Mouse (Mus musculus) heart, embryonic 11.5 days (tissue): ENCODE measurements at regions not wholly inside any gene's neighbourhood (a gene's known extent, or its start where the extent isn't known, plus 50 kb on each side); places are given as distances from the start of the nearest gene placed in this dataset.
"Not testable (repeated sequence)": the region's sequence is repeated elsewhere in the genome, so short reads cannot be mapped to it uniquely, and the experiment has no call there.

Experiments used
- ATAC-seq: fragments of 200-750 bp; cut with Nextera tagmentation; replicated peaks from 2 replicates; pipeline ENCODE4 v1.8.0; 2017; ENCODE audit warnings: moderate library complexity; ENCODE audit not compliant: insufficient number of reproducible peaks, low FRiP score, low TSS enrichment
- H3K27ac ChIP-seq: fragments of 300-500 bp; sonication (generic); 2 replicates; pipeline ENCODE4 v1.5.1; 2014; ENCODE audit warnings: mild to moderate bottlenecking, low read depth, low read length
- H3K27me3 ChIP-seq: fragments of 300-500 bp; sonication (generic); 2 replicates; pipeline ENCODE4 v1.6.1; 2014; ENCODE audit warnings: mild to moderate bottlenecking, low read length, mixed read lengths; ENCODE audit not compliant: control insufficient read depth, insufficient read depth
- H3K36me3 ChIP-seq: fragments of 300-500 bp; sonication (generic); 2 replicates; pipeline ENCODE4 v1.6.1; 2014; ENCODE audit warnings: mild to moderate bottlenecking, low read length, moderate library complexity, mixed read lengths; ENCODE audit not compliant: control insufficient read depth, insufficient read depth
- H3K4me1 ChIP-seq: fragments of 300-500 bp; sonication (generic); 2 replicates; pipeline ENCODE4 v1.6.1; 2014; ENCODE audit warnings: low read length; ENCODE audit not compliant: control insufficient read depth, insufficient read depth
- H3K4me2 ChIP-seq: fragments of 300-500 bp; sonication (generic); 2 replicates; pipeline ENCODE4 v1.6.1; 2014; ENCODE audit warnings: mild to moderate bottlenecking, moderate library complexity
- H3K4me3 ChIP-seq: fragments of 300-500 bp; sonication (generic); 2 replicates; pipeline ENCODE4 v1.5.1; 2014; ENCODE audit warnings: low read depth, low read length
- H3K9ac ChIP-seq: fragments of 300-500 bp; sonication (generic); 2 replicates; pipeline ENCODE4 v1.6.1; 2014; ENCODE audit warnings: mild to moderate bottlenecking, low read depth, low read length, moderate library complexity
- H3K9me3 ChIP-seq: fragments of 300-500 bp; sonication (generic); replicated peaks from 2 replicates; pipeline ENCODE4 v1.6.1; 2016; ENCODE audit warnings: low read length; ENCODE audit not compliant: control insufficient read depth
- WGBS: fragments of 180-500 bp; shearing (Covaris S2); extraction: QIAGEN DNeasy Blood & Tissue Kit; methylation state at CpG from one replicate; pipeline ENCODE4 v1.1.7; 2014; ENCODE audit not compliant: insufficient replicate concordance; 5-methylcytosine and 5-hydroxymethylcytosine counted together

DNA sequence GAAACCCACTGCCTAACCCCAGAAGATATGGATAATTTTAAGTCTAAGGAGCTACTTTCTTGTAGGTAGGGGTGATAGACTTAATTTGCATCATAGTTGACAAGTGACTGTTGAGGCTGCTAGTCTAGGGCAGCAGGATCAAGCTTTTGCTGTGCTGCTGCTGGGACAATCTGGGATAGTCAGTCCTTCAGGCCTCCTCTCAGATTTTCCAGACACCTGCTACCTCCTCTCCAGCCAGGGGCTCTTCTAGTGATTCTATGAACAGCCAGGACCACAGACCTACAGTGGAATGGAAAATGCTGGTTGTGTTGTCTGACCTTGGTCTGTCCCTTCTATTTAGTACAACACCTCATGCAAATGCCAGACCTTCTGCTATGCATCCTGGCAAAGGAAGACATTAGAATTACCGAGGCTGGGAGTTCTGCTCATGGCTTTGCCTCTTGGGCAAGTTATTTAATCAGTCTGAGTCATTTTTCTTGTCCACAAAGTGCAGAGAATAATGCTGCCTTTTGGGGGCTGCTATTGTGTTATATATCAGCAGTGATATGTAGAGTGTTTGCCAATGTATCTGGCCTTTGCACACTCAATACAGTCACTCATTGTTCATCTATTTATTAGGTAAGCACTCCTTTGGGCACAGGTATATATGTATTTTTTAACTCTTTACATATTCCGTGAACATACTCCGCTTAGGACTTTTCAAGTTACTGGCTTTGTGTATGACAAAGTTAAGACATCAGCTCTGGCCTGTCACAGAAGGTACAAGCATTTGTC is 64.4 kb upstream of the Atp1b1 start:
- no peaks in the 10 kb centered on the region for H3K4me1 ChIP-seq
- H3K4me2 ChIP-seq = no peak overlapping the region
- H3K27ac ChIP-seq = no peak overlapping the region
- H3K27me3 ChIP-seq = no peaks in the 10 kb centered on the region
- H3K9ac ChIP-seq = no peak overlapping the region
- H3K4me3 ChIP-seq = no peak overlapping the region
- WGBS = 75% methylated on average over 3 of the region's 3 CpGs
- H3K36me3 ChIP-seq = no peaks in the 10 kb centered on the region
- ATAC-seq = no peak
- H3K9me3 ChIP-seq = no peaks in the 10 kb centered on the region

DNA sequence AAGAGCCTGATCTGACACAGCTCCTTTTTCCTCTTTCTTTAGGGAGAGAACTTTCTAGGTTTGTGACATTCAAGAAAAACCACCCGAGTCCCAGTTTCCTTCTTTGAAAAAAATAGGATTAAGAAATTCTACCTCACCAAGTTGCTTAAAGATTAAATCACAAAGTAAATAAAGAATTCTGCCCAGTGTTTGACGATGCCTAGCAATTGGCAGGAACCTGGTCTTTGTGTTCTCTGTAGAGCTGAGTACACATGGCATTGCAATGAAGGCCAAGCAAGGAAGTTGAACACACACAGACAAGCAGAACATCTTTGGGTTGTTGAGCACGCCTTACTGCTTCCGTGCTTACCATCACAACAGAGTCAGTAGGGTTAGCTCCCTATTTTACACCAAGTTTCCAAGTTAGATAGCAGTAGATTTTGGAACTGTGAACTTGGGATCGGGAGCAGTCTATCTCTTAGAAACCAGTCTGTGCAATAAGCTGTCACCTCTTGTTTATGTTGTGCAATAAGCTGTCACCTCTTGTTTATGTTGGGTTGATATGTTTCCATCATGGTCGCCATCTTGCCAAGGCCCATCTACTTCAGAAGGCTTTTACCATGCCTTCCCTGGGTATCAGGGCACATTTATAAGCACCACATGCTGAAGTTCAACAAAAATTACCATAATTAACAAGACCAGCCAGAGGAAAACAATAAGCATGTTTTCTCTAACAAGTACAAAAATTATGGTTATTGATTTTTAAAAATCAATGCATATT is 63.4 kb upstream of the Atp1b1 start:
- WGBS = 85% methylated on average over 6 of the region's 6 CpGs
- no peak for ATAC-seq

DNA sequence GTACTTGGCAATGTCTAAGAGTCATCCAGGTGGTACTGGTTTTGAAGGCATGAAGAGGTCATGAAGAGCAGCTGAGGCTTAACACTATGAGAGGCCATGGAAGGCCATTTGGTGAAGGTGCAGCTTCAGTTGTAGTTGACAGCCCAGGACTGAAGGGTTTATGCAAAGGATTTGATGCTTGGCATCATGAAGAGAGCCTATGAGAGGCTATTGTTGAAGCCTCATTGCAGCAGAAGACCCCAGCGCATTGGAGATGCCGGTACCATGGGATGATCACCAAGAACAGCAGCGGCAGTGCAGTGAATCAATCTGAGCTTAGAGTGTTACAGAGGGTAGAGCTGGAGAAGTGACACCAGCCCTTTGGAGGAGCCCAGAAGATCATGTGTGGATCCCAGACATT is 60.7 kb upstream of the Atp1b1 start:
- no peak overlapping the region for H3K9ac ChIP-seq
- H3K4me3 ChIP-seq = no peak overlapping the region
- no peaks in the 10 kb centered on the region for H3K36me3 ChIP-seq
- H3K9me3 ChIP-seq = no peaks in the 10 kb centered on the region
- H3K27ac ChIP-seq = no peak overlapping the region
- H3K4me1 ChIP-seq = no peaks in the 10 kb centered on the region
- no peak for ATAC-seq
- no peaks in the 10 kb centered on the region for H3K27me3 ChIP-seq
- WGBS = 92% methylated on average over 3 of the region's 3 CpGs
- H3K4me2 ChIP-seq = no peak overlapping the region

More for the DNA sequence above, 63.4 kb upstream of the Atp1b1 start:
- Histone ChIP-seq H3K4me2 (no peak overlapping the region), H3K4me3 (no peak overlapping the region), H3K27ac (no peak overlapping the region), H3K36me3 (no peaks in the 10 kb centered on the region), H3K4me1 (no peaks in the 10 kb centered on the region), H3K9me3 (no peaks in the 10 kb centered on the region), H3K9ac (no peak overlapping the region), H3K27me3 (no peaks in the 10 kb centered on the region)

DNA sequence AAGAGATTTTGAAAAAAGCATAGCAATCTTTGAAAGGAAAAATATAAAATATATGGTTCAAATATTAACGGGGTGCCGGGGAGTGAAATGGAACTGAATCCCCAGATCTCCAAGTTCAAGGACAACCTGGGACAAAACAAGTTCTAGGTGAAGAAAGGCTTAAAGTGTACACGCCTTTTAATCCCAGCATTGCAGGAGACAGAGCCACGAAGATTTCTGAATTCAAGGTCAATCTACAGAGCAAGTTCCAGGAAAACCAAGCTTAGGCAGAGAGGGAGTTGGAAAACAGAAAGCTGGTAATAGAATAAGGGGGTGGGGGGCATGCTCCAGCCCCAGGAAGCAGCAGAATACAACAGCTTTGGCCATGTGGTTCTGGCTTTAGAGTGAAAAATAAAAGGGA is 60.2 kb upstream of the Atp1b1 start:
- no peak for ATAC-seq
- no peaks in the 10 kb centered on the region for H3K4me1 ChIP-seq
- 82% methylated on average over 4 of the region's 4 CpGs for WGBS
- H3K27me3 ChIP-seq = no peaks in the 10 kb centered on the region
- no peak overlapping the region for H3K4me3 ChIP-seq
- no peaks in the 10 kb centered on the region for H3K36me3 ChIP-seq
- no peak overlapping the region for H3K9ac ChIP-seq
- no peak overlapping the region for H3K27ac ChIP-seq
- no peak overlapping the region for H3K4me2 ChIP-seq
- no peaks in the 10 kb centered on the region for H3K9me3 ChIP-seq

DNA sequence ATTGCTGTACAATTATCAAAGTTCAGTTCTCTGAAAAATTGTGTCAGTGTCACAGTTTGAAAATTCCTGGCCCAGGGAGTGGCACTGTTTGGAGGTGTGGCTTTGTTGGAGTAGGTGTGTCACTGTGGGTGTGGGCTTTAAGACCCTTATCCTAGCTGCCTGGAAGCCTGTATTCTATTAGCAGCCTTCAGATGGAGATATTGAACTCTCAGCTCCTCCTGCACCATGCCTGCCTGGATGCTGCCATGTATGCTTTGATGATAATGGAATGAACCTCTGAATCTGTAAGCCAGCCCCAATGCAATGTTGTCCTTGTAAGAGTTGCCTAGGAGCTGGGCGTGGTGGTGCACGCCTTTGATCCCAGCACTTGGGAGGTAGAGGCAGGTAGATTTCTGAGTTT is 59.2 kb upstream of the Atp1b1 start:
- not testable (repeated sequence) for H3K4me1 ChIP-seq, H3K27ac ChIP-seq, H3K36me3 ChIP-seq, H3K27me3 ChIP-seq, H3K4me2 ChIP-seq, ATAC-seq, H3K9ac ChIP-seq, H3K9me3 ChIP-seq, H3K4me3 ChIP-seq
- 78% methylated on average over 2 of the region's 2 CpGs for WGBS

DNA sequence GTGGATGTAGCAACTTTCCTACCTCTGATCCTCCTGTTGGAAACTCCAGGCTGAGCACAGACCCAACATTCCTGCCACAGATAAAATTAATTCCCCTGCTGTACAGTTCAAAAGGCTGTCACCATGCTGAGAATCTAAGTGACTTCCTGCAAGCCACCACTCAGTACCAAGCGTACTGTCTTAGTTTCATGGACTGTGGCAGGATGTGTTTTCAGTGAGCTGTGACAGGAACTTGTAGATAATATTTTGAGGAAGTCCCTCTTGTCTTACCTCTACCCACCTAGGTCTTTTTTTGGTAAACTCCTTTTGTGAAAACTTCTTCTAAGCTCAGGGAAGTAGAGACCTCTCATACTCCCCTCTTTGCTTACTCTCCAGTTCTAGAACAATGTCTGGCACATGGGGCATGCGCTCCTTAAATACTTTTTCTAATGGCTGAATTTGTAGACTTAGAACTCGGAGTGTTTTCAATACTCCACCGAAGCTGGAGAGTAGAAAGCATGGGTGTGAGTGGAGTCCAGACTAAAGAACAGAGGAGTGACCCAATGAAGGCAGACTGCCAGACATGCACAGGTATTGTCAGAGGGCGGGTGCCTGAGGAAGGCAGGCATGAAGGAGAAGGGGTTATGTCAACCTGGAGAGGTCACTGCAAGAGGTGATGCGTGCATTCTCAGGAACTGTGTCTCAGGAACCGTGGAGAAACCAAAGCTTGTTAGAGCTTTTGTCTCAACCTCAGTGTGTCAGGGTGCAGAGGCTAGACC is 53.7 kb upstream of the Atp1b1 start:
- Histone ChIP-seq H3K4me1 (peaks cover 4% of the 10 kb centered on the region; the same call in 1 of the 2 replicates), H3K27me3 (no peaks in the 10 kb centered on the region), H3K4me3 (no peak overlapping the region), H3K9me3 (no peaks in the 10 kb centered on the region), H3K27ac (no peak overlapping the region), H3K4me2 (no peak overlapping the region), H3K9ac (no peak overlapping the region), H3K36me3 (no peaks in the 10 kb centered on the region)
- no peak for ATAC-seq
- WGBS = 81% methylated on average over 7 of the region's 7 CpGs

DNA sequence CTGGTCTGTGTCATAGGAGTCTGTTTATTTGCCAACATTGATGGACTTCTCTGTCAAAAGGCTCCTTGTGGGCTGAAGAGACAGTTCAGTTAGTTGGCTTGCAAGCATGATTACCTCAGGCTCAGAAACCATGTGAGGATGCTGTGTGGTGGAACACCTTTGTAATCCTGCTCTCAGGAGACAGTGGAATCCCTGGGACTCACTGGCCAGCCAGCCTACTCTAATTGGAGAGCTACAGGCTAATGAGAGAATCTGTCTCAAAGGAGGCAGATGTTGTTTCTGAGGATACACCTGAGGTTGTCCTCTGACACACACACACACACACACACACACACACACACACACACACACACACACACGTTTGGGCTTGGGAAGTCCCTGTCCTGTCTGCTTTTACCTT is 51.1 kb upstream of the Atp1b1 start:
- H3K4me2 ChIP-seq = no peak overlapping the region
- H3K4me1 ChIP-seq = peaks cover 4% of the 10 kb centered on the region; the same call in 1 of the 2 replicates
- H3K27ac ChIP-seq = no peak overlapping the region
- H3K9ac ChIP-seq = no peak overlapping the region
- ATAC-seq = no peak
- WGBS = 53% methylated on average over 1 of the region's 1 CpGs
- no peak overlapping the region for H3K4me3 ChIP-seq
- no peaks in the 10 kb centered on the region for H3K27me3 ChIP-seq
- H3K36me3 ChIP-seq = no peaks in the 10 kb centered on the region
- H3K9me3 ChIP-seq = no peaks in the 10 kb centered on the region

DNA sequence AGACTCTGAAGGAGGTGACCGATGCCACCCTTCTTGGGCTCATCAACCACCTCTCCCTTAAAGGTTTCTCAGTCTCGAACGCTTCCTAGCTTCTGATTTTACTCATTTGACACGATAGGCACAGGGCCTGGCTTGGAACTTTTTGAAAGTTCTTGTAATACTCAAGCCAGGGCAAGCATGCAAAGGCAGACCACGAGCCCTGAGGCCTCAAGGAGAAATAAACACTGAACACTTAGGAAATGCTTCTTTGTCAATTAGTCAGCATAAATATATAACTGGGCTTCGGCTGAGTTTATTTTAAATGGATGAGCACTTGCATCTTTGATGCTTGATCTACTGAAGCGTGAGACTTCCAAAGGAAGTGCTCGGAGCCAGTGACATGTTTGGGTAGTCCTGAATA is 50.4 kb upstream of the Atp1b1 start:
- no peaks in the 10 kb centered on the region for H3K36me3 ChIP-seq
- H3K9ac ChIP-seq = no peak overlapping the region
- H3K27me3 ChIP-seq = no peaks in the 10 kb centered on the region
- no peak for ATAC-seq
- no peaks in the 10 kb centered on the region for H3K9me3 ChIP-seq
- H3K4me2 ChIP-seq = no peak overlapping the region
- WGBS = 75% methylated on average over 8 of the region's 8 CpGs
- no peak overlapping the region for H3K27ac ChIP-seq
- H3K4me3 ChIP-seq = no peak overlapping the region
- H3K4me1 ChIP-seq = peaks cover 4% of the 10 kb centered on the region; the same call in 1 of the 2 replicates
